Mouse (Mus musculus) CH12.LX (cell line): ENCODE data around the gene Gipr. TPM values are rescaled to one million over a fixed set of nuclear protein-coding genes. Genes with fewer than 3 reads are reported as not detected.
A peak's percentile ranks its signal among the peaks of the same experiment; 100 is the strongest.

ENCODE experiments used
- DNase-seq: peaks from one replicate; pipeline ENCODE4 v3.0.0-alpha.2; 2013; ENCODE audit errors: extremely low read depth
- H3K27ac ChIP-seq: 2 replicates; pipeline ENCODE4 v1.5.1; 2012; ENCODE audit warnings: low read depth, mild to moderate bottlenecking, control low read depth, moderate library complexity; ENCODE audit not compliant: insufficient read depth
- H3K27me3 ChIP-seq: replicated peaks from 2 replicates; pipeline ENCODE3; 2012; ENCODE audit warnings: inconsistent platforms
- H3K36me3 ChIP-seq, 2 experiments: replicated peaks in 1 of 2; 2 replicates each; pipeline versions ENCODE3 to v1.6.1; 2012; ENCODE audit warnings: inconsistent platforms in 1 of 2, low read length in 1 of 2, mild to moderate bottlenecking in 1 of 2, mixed read lengths in 1 of 2, moderate library complexity in 1 of 2; ENCODE audit not compliant: control insufficient read depth in 1 of 2, insufficient read depth in 1 of 2
- H3K4me1 ChIP-seq, 2 experiments: 2 replicates each; pipeline ENCODE4 v1.6.1; 2012; ENCODE audit warnings: inconsistent platforms in 1 of 2, moderate library complexity in 1 of 2; ENCODE audit not compliant: insufficient read depth in 2 of 2, control insufficient read depth in 1 of 2
- H3K4me2 ChIP-seq: 2 replicates; pipeline ENCODE4 v1.6.1; 2012; ENCODE audit warnings: low read depth, mild to moderate bottlenecking, control low read depth; ENCODE audit not compliant: poor library complexity, insufficient read depth, severe bottlenecking
- H3K4me3 ChIP-seq, 3 experiments: fragments of 150-350 bp in 1 of 3; sonication (generic) in 1 of 3; replicated peaks in 1 of 3; 2 replicates each; pipeline versions ENCODE3 to v1.5.1; 2011 to 2012; ENCODE audit warnings: low read depth in 2 of 3, low read length in 2 of 3, mild to moderate bottlenecking in 2 of 3, moderate library complexity in 2 of 3, control low read depth in 1 of 3, improper control_type of control experiment in 1 of 3, inconsistent platforms in 1 of 3, mixed read lengths in 1 of 3; ENCODE audit not compliant: poor library complexity in 1 of 3
- H3K79me2 ChIP-seq: replicated peaks from 2 replicates; pipeline ENCODE4 v1.6.1; 2012; ENCODE audit warnings: mild to moderate bottlenecking, moderate library complexity; ENCODE audit not compliant: control insufficient read depth, poor library complexity, insufficient read depth, severe bottlenecking; ENCODE audit errors: extremely low read depth
- H3K9ac ChIP-seq: 2 replicates; pipeline ENCODE4 v1.6.1; 2012; ENCODE audit warnings: low read depth, mild to moderate bottlenecking, control low read depth, moderate library complexity; ENCODE audit not compliant: insufficient read depth
- H3K9me3 ChIP-seq: replicated peaks from 2 replicates; pipeline ENCODE3; 2012; ENCODE audit warnings: low read length, inconsistent platforms, mixed read lengths
- CTCF ChIP-seq, 2 experiments: IDR thresholded peaks in 1 of 2; conservative IDR thresholded peaks in 1 of 2; 2 replicates each; pipeline ENCODE4 v1.5.1; 2011 to 2012; ENCODE audit warnings: low read depth in 2 of 2, low read length in 2 of 2, improper control_type of control experiment in 1 of 2, inconsistent platforms in 1 of 2, mild to moderate bottlenecking in 1 of 2, moderate library complexity in 1 of 2
- E2F4 ChIP-seq: IDR thresholded peaks from 2 replicates; pipeline ENCODE4 v1.6.1; 2011; ENCODE audit warnings: low read depth, low read length, improper control_type of control experiment; ENCODE audit not compliant: insufficient replicate concordance
- ELF1 ChIP-seq: IDR thresholded peaks from 2 replicates; pipeline ENCODE4 v1.6.1; 2014; ENCODE audit warnings: low read depth, mild to moderate bottlenecking, inconsistent platforms, low read length, improper control_type of control experiment
- ETS1 ChIP-seq: conservative IDR thresholded peaks from 2 replicates; pipeline ENCODE4 v1.6.1; 2012; ENCODE audit warnings: low read depth, mild to moderate bottlenecking, inconsistent platforms, low read length, improper control_type of control experiment, moderate library complexity
- GABPA ChIP-seq: IDR thresholded peaks from 2 replicates; pipeline ENCODE4 v1.6.1; 2012; ENCODE audit warnings: low read depth, low read length, improper control_type of control experiment, inconsistent platforms; ENCODE audit not compliant: insufficient replicate concordance
- HCFC1 ChIP-seq: IDR thresholded peaks from 2 replicates; pipeline ENCODE4 v1.6.1; 2012; ENCODE audit warnings: low read depth, mild to moderate bottlenecking, inconsistent platforms, low read length, improper control_type of control experiment
- JUN ChIP-seq: IDR thresholded peaks from 2 replicates; pipeline ENCODE4 v1.6.1; 2011; ENCODE audit warnings: low read depth, mild to moderate bottlenecking, low read length, improper control_type of control experiment, moderate library complexity; ENCODE audit not compliant: insufficient read depth
- MAX ChIP-seq: IDR thresholded peaks from 2 replicates; pipeline ENCODE4 v1.6.1; 2011; ENCODE audit warnings: low read length, improper control_type of control experiment
- MXI1 ChIP-seq: IDR thresholded peaks from 2 replicates; pipeline ENCODE4 v1.6.1; 2011; ENCODE audit warnings: mild to moderate bottlenecking, low read depth, low read length, improper control_type of control experiment
- MYC ChIP-seq: IDR thresholded peaks from 2 replicates; pipeline ENCODE4 v1.6.1; 2011; ENCODE audit warnings: low read depth, mild to moderate bottlenecking, improper control_type of control experiment, low read length
- PAX5 ChIP-seq: IDR thresholded peaks from 2 replicates; pipeline ENCODE4 v1.6.1; 2012; ENCODE audit warnings: low read length, inconsistent platforms, mixed read lengths
- POLR2A ChIP-seq: IDR thresholded peaks from 2 replicates; pipeline ENCODE4 v1.6.1; 2011; ENCODE audit warnings: low read depth, mild to moderate bottlenecking, improper control_type of control experiment, low read length
- POLR2AphosphoS2 ChIP-seq: IDR thresholded peaks from 2 replicates; pipeline ENCODE4 v1.6.1; 2011; ENCODE audit warnings: low read depth, low read length, improper control_type of control experiment
- RAD21 ChIP-seq: IDR thresholded peaks from 2 replicates; pipeline ENCODE4 v1.6.1; 2011; ENCODE audit warnings: low read depth, mild to moderate bottlenecking, low read length, improper control_type of control experiment, moderate library complexity
- SMC3 ChIP-seq: IDR thresholded peaks from 2 replicates; pipeline ENCODE4 v1.6.1; 2011; ENCODE audit warnings: low read depth, low read length, improper control_type of control experiment
- TBP ChIP-seq: conservative IDR thresholded peaks from 2 replicates; pipeline ENCODE4 v1.6.1; 2011; ENCODE audit warnings: low read depth, low read length, improper control_type of control experiment
- TCF12 ChIP-seq: IDR thresholded peaks from 2 replicates; pipeline ENCODE4 v1.6.1; 2014; ENCODE audit warnings: low read depth, mild to moderate bottlenecking, inconsistent platforms, low read length, improper control_type of control experiment
- UBTF ChIP-seq: IDR thresholded peaks from 2 replicates; pipeline ENCODE4 v1.6.1; 2012; ENCODE audit warnings: low read depth, mild to moderate bottlenecking, inconsistent platforms, low read length, improper control_type of control experiment, moderate library complexity
- USF2 ChIP-seq: conservative IDR thresholded peaks from 2 replicates; pipeline ENCODE4 v1.6.1; 2011; ENCODE audit warnings: low read depth, low read length, improper control_type of control experiment
- ZC3H11A ChIP-seq: IDR thresholded peaks from 2 replicates; pipeline ENCODE4 v1.6.1; 2012; ENCODE audit warnings: low read depth, mild to moderate bottlenecking, inconsistent platforms, low read length, improper control_type of control experiment
- ZKSCAN1 ChIP-seq: IDR thresholded peaks from 2 replicates; pipeline ENCODE4 v1.6.1; 2012; ENCODE audit warnings: low read depth, inconsistent platforms, low read length, improper control_type of control experiment, borderline replicate concordance
- ZNF384 ChIP-seq: IDR thresholded peaks from 2 replicates; pipeline ENCODE4 v1.6.1; 2012; ENCODE audit warnings: low read depth, low read length, improper control_type of control experiment, inconsistent platforms
- dilution Hi-C: fragments of 300-500 bp; cut with MboI; formaldehyde crosslinking; loops from 2 replicates; pipeline ENCODE4 v1.14.3; 2020; ENCODE audit warnings: low sequenced_read_pairs; ENCODE audit not compliant: extremely low pct_unique_long_range_greater_than_20kb, extremely low pct_ligation_motif_present
- in situ Hi-C: fragments of 300-500 bp; cut with MboI; formaldehyde crosslinking; loops from 3 replicates; pipeline ENCODE4 v1.14.3; 2019; ENCODE audit warnings: low sequenced_read_pairs, low pct_ligation_motif_present, low pct_unique_long_range_greater_than_20kb, mixed read lengths
- polyA plus RNA-seq: library from polyadenylated mRNA; unstranded; fragments of >175 nt; gene quantifications from 2 replicates; pipeline ENCODE4 v1.2.1, GENCODE M21; 2012; ENCODE audit warnings: low read depth; ENCODE audit not compliant: insufficient read length
- total RNA-seq, 2 experiments: library from RNA; depleted of rRNA; stranded (reverse); fragments of 300-350 nt in 1 of 2; fragments of >200 nt in 1 of 2; gene quantifications; 2 replicates each; pipeline ENCODE4 v1.2.3; 2012 to 2014

Gipr gene
- total and polyA plus RNA-seq, 3 experiments: 0.04 to 0.11 TPM; not detected in 1

DNA sequence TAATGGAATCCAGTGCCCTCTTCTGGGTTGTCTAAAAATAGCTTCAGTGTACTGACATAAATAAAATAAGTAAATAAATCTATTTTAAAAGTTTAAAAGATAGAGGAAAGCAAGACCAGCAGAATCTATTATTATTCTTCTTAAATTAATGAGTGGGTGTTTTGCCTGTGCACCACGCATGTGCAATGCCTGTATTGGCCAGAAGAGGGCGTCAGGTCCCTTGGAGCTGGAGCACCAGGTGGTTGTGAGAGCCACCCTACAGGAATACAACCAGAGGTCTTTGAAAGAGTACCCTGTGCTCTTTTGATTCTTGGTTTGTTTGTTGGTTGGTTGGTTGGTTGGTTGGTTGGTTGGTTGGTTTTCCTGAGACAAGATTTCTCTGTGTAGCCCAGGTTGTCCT is 32.1 kb upstream of the Gipr start:
- Histone ChIP-seq H3K9ac (no peak overlapping the region), H3K4me1 (peaks cover 17 to 18% of the 10 kb centered on the region in 2 experiments), H3K4me3 (no peak overlapping the region), H3K27me3 (no peaks in the 10 kb centered on the region), H3K36me3 (peaks cover 59 to 84% of the 10 kb centered on the region in 2 experiments), H3K9me3 (peaks cover 13% of the 10 kb centered on the region), H3K4me2 (no peak overlapping the region), H3K27ac (no peak overlapping the region), H3K79me2 (no peaks in the 10 kb centered on the region)
- in situ Hi-C loops: no loop called here
- TF ChIP-seq CTCF (conservative IDR thresholded peaks at IDR 0.05 in 1 of 2, IDR thresholded peaks at IDR 0.05 in 1 of 2; ENCODE audit: low read depth in 2 of 2, low read length in 2 of 2) (peak; percentile 58 to 71; a peak in 3 of 4 replicates), USF2 (no peak), MAX (no peak), SMC3 (peak; percentile 63), RAD21 (peak; percentile 46)
- dilution Hi-C loops: no loop called here
- DNase-seq: peak; percentile 46

DNA sequence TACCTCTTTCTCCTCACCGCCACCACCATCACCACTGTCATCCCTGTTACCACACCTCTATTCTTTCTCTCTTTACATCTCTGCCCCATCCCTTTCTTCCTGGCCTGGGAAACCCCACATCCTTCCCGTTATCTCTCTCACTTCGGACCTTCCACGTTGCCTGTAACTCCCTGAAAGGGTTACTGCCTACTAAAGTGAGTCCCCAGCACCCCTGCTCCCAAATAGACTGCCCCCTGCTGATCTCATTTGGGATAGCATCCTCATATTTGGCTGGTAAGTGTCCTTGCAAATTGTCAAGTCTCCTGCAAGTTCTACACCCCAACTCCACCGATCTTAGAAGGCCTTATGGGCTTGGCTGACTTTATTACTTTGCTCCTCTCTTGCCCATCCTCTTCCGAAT is 30.7 kb upstream of the Gipr start:
- Histone ChIP-seq H3K27ac (no peak overlapping the region), H3K9me3 (peaks cover 13% of the 10 kb centered on the region), H3K27me3 (no peaks in the 10 kb centered on the region), H3K36me3 (peaks cover 70 to 90% of the 10 kb centered on the region in 2 experiments), H3K4me2 (no peak overlapping the region), H3K4me3 (no peak overlapping the region), H3K4me1 (peaks cover 5% of the 10 kb centered on the region in 2 experiments), H3K79me2 (no peaks in the 10 kb centered on the region), H3K9ac (no peak overlapping the region)
- TF ChIP-seq SMC3 (peak; percentile 61), MYC (no peak), ELF1 (no peak), POLR2A (no peak), GABPA (no peak), UBTF (no peak), E2F4 (no peak), JUN (no peak), PAX5 (no peak), ZKSCAN1 (no peak), ZNF384 (no peak), USF2 (no peak), RAD21 (0 out of 2 replicates have a peak, but pooled peaks have one; percentile 3), HCFC1 (no peak), MXI1 (no peak), TBP (no peak), ETS1 (no peak), TCF12 (no peak), ZC3H11A (no peak), CTCF (conservative IDR thresholded peaks at IDR 0.05 in 1 of 2, IDR thresholded peaks at IDR 0.05 in 1 of 2; ENCODE audit: low read depth in 2 of 2, low read length in 2 of 2) (peak; percentile 51 to 68; a peak in 3 of 4 replicates), POLR2AphosphoS2 (no peak)
- in situ Hi-C loops: no loop called here
- peak; percentile 53 for DNase-seq
- dilution Hi-C loops: no loop called here
